Mouse (Mus musculus): ENCODE data around the gene Olfr484.

DNA sequence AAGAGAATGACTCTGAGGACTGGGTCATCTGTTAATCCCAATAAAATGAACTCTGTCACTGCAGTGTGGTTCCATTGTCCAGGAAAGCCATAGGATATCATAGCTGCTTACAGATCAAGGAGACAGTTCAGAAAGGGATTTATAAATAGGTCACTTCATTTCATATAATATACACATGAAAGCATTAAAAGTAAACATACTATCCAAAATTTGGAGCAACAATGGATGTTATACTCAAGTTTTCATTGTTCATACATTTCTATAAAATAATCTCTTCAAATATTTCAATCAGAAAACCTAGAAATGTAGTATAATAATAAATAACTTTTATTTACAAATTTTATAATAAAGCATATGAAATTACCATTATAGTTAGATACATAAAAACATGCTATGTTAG, 32.5 kb upstream of the Olfr484 start, which contains the start of gene Olfr485:
- TF ChIP-seq CTCF (IDR thresholded peaks at IDR 0.05; ENCODE audit: low read depth) (no peak), EP300 (IDR thresholded peaks at IDR 0.05; ENCODE audit: low read depth) (no peak)
